Mouse (Mus musculus) cerebellum, postnatal 25 days (tissue): Measurements from ENCODE around the gene Klf12.

ENCODE experiments used
- DNase-seq, 2 experiments: peaks; one replicate each; pipeline ENCODE4 v3.0.0; 2021; ENCODE audit warnings: mixed read lengths in 2 of 2

Klf12 gene

DNA sequence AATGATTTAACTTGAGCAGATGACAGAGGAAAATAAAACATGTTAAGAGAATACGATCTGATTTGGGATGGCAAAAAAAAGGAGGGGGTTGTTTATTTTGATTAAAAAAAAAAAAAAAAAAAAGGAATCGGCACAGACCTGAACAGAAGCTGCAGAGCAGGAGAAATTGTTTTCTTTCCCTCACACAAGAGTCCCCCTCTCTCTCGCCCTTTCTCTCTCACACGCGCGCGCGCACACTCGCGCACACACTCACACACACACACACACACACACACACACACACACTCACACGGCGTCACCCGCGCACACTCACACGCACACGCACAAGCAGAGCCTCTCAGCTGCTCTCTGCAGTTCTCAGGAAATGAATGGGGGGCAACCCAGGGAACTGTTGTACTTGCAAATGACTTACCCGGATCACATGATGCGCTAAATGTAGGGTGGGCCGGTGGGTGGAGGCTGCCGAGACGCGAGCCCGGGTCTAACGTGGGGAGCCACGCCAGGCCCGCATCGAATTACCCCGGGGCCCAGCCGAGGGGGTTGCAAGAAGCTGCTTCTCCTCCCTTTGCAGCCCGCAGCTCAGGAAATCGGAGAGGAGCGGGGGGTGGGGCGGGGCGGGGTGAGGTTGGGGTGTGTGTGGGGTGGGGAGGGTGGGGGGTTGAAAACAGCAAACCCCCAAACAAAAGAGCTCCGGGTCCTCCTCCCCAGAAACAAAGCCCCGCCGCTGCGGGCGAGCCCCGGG is at the start of gene Klf12:
Klf12 (minus strand) TSS at position 561 of the 742 bp plus-strand sequence.
- peak; percentile 74 to 80 for DNase-seq

DNA sequence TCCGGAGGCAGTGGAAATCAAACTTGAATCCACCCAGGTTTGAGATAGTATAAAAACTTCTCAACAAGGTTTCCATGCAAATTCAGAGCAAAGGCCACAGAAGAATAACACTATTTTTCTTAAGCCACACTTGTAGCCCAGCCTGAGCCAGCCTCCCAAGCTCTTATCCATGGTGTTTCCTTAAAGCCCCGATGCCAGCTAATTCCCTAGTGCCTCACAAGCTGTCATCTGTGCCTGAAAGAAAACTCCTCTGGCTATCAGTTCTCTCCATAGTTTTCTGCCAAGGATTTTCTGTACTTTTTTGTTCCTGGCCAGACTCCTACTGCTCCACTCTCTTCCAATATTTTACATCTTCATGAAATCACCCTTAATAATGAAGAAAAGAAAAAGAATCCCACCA is 48.9 kb upstream of the Klf12 start:
- no peak for DNase-seq

DNA sequence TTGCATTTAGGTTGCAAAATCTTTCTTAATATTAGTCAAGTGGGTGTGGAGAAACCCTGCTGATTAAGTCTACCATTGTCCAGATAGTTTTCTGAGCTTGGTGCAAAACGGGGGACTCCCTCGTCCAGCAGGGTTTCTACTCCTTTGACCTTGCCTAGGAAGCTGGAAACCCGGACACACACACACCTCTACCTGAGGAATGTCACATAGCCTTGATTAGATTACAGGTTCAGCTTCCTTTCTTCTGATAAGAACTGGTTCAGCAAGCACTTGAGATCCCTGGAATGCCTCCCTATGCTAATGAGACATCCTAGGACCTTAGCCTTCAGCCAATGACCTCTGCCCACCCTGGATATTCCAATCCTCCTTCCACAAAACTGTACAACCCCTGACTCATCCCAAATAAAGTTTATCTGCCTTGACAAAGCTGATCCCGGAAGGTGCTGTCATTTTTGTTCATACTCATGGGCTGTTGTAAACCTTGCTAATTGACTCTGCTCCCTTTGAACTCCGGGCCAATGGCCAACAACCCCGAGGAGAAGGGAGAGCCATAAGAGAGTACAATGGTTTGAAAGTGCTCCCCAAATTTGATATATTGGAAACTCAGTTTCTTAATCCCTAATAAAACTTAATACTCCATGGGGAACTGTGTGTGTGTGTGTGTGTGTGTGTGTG is 44.3 kb upstream of the Klf12 start:
- no peak for DNase-seq

DNA sequence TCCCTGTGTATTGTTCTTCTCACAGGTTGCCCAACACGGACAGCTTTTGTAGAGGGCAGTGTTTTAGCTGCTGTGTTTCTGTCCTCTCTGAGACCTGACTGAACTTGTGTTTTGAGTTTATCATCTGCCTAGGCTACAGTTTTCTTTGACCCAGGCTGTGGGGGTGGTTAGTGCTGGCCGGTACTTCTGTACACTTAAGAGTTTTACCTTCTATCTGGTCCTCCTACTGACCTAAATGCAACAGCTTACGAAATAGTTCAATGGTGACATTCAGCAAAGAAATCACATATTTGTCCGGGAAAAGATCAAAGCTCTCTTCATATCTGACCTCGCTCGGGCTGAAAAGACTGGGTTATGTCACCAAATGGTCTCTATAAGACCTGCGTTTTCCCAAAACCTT is 39.8 kb upstream of the Klf12 start:
- no peak for DNase-seq

DNA sequence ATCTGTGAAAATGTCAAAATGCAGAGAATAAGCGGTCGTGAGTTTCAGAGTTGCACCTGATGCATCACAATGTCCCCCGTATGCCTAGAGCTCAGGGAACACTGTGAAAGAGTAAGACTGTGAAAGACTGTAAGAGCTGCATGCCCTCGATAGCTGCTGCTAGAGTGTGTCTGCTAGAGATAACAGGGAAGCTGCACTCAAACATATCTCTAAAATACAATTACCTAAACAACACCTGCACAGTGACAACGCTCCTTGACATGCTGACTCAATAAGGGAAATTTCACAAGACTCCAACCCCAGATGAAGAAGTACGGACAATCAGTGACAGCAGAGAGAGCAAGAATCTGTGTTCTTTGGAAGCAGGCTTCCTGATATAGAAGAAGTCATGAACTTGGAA is 37.5 kb upstream of the Klf12 start:
- no peak for DNase-seq

DNA sequence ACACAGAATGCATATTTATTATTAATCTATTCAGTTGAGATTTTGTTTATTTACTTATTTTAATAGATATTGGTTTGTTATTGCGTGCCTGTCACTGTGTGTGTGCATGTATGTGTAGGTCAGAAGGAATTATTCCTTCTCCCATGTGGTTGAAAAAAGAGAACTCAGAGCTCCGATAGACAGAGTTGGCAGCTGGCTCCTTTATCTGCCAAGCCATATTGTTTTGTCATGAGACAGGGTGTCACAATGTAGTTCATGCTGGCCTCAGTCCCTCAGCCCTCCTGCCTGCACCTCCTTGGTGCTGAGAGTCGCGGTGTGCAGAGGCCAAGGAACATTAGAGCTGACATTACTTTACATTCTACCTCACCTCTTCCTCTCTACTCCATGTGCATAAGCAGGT is 32.3 kb upstream of the Klf12 start:
- DNase-seq = no peak

DNA sequence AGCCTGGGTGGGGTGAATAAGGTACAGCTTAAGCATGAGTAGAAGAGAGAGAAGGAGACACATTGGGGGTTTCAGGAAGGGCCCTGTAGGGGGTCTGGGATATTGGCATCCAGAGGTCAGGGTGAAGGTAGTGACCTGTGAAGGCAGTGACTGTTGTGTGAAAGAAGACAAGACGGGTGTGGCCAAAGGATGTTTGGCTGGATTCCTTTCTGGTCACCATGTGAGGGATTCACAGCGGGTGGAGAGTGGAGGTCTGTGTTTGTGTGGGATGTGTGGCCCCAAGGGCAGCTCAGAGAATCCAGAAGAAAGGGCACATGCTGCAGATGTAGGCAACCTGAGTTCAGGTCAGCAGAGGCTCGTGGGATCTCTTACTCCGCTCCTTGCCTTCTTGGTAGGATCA is 29.6 kb upstream of the Klf12 start:
- DNase-seq = no peak

DNA sequence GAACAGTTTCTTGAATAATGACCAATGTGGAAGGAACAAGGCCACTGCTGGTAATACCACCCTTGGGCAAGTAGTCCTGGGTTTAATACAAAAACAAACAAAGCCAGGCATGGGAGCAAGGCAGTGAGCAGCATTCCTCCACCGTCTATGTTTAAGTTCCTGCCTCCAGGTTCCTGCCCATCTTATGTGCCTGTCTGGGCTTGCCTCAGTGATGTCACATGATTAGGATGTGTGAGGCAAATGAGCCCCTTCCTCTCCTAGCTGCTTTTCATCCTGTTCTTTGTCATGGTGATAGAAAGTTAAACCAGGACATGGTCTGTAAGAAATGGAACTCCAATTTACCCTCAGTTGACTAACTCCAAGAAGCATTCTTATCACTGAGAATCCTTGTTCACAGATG is 16.4 kb upstream of the Klf12 start:
- no peak for DNase-seq

DNA sequence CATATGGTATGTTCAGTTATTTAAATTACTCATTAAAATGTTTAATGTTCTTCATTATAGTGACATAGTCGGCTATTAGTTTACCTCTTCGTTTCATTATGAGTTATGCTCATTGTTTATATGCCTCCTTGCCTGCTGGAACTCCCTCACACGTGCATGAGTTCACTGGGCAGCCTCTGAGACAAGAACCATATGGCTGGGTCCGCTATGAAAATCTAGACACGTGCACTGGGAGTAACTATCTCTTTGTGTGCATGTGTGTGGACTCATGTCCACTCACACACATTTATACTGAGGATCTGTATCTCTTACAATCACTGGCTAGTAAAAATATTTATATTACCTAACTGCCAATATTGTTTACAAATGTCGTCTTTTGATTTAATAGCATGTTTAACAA is 14.4 kb upstream of the Klf12 start:
- no peak for DNase-seq

DNA sequence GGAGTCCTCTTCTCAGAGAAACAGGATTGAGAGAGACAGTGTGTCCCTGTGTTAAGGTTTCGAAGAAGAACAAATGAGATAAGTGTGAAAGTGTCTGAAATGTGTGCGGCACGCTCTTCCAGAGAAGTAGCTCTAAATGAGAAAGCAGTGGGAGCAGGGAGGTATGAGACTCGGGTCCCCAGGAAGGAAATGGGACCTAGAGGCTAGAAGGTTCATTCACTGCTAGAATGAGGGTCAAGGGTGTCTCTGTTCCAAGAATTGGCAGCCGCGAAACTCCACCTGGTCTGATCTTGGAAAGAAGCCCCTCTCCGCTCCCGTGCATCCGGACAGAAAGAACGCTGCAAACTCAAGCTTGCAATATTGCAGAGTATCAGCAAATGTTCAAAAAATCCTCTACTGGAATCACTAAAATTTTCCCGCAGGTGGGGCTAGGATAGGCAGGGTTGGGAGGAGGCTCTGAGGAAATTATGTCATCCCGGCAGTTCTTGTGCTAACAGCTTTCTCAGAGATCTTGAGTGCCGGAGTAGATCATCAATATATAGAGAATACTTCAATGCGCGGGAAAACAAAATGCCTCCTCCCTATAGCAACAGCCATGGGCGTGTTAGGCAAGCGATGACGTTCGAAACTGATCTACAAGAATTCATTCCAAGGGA is 2.2 kb upstream of the Klf12 start:
- DNase-seq = peak in 1 of 2 experiments; percentile 25

DNA sequence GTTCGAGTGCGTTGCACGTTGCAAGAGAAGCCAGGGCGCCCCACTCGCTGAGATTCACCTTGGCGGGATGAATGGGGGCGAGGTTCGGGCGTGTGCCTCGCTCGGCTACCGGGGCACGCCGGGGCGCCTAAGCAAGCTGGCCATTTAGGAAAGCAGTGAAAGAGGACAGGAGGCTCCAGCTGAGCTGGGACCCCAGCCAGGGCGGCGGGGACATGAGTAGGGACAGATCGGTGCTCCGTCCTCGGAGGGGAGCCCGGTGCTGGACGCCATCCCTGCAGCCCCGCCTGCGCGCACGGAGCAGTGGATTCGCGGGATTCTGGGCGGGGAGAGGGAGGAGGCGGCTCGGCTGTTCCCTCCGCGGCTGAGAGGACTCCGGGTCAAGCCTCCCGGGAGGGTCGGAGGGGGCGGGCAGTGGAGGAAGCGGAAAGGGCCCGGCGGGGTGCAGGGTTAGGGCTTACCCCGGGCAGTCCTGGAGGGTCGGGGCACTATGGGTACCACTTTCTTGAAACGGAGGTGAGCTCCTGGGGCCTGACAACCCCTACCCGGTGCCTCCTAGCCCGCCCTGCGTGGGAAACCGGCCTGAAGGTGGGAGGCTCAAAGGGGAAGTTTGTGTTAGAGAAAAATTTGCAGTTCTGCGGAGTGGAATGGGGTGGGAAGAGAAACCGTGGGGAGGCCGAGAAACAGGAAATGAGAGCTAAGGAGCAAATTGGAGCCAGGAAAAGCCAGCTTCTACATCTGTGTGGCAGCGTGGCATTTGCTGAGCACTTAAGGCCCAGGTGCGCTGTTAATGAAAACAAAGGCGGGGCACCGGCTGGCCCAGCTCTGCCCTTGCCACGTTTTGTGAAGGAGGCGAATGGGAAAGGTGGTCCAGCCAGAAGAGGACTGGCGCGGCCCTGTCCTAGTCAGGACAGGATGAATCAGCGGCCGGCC is 1.4 kb upstream of the Klf12 start:
- peak; percentile 83 to 87 for DNase-seq

DNA sequence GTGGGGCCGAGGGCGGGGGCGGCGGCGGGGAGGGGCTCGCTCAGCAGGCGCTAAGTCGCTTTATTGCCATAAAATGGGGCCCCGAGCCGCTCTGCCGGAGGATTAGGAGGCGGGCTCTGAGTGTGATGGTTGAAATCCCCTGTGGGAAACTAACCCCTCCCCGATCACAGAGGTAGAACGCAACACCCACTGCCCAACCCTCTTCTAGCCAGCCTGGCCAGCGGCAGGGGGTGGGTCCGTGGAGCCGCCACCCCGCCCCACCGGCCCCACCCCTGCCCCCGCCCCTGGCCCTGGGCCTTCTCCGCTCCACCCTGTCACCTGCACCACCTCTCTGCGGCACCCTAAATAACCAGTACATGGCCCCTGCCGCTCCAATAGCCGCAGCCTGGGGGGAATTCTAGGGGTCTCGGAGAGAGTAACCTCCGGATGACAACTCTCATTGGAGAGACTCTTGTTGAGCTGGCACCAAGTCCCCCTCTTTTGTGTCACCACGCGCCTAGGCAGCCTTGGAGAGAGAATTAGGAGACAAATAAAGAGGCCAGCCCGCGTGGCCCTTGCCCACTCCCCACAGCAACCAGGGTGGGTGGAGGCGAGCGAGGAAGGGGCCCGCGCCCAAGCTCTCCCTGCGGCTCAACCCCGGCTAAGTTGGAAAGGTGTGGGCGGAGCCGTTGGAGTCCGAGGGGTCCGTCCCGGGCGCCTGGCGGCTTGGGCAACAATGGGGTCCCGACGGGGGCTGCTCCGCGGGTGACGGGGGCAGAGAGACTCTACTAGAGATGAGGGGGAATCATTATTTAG is 579 bp upstream of the Klf12 start:
- DNase-seq = peak; percentile 72 to 77

DNA sequence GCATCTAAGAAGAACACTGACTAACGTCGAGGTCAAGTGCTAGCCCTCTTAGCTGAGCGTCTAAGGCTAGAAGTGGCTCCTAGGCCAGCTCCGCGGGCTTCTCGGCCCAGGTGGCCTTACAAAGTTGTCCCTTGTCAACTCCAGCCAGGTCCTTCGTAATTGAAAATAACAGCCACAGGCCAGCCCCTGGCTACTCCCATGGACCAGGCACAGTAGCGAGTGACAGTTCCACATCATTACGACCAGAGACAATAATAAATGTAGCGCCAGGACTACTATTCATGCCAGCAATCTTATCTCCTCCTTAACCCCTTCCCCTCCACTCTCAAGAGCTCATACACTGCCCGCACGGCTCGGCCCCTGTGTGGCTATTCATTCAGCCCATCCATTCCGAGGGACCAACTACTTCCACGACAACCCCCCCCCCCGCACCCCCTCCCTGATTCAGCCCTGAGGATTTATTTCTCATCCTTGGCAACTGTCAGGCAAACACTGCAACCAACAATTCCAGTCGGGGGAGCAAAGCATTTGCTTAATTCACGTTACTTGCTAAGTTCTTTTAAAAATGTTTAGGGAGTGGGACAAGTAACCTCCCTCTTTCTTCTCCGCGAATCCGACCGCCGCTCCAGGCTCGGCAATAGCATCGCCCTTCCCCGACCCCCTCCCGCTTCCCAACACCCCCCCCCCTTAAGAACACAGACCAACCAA is 914 bp downstream of the Klf12 start:
- DNase-seq = peak; percentile 33 to 37

DNA sequence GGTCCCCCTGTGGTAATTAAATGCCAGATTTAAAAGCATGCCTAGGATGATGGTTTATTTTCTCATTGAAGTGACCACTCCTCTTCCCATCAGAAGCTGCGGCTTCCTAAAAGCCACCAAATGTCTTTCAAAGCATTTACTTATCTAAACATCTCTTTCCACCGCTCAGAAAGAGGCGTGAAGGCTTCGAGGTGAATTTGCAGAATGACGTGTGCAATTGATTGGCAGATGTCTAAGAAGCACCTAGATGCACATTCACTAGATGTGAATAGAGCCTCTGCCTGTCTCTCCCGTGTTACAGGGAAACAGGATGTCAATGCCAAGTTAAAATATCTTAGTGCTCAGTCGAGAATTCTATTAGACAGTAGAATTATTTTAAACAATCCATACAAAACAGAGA is 1.8 kb downstream of the Klf12 start:
- DNase-seq = no peak

DNA sequence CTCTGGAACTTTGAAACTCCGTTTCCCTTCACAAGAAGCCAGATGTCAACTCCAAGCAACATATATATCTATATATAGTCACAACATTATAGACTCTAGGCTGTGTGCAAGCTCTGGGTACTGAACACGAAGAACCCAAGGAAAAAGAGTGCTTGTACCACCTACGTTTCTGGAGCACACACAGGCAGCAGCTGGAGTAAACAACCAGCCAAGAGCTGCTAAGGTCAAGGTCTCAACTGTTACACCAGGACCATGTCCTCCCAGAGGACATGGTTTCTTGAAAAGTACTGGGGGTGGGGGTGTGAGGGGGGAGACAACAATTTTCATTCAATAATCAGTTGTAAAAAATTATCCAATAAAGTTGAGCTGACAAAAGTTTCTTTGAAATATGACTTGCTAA is 2.7 kb downstream of the Klf12 start:
- no peak for DNase-seq

DNA sequence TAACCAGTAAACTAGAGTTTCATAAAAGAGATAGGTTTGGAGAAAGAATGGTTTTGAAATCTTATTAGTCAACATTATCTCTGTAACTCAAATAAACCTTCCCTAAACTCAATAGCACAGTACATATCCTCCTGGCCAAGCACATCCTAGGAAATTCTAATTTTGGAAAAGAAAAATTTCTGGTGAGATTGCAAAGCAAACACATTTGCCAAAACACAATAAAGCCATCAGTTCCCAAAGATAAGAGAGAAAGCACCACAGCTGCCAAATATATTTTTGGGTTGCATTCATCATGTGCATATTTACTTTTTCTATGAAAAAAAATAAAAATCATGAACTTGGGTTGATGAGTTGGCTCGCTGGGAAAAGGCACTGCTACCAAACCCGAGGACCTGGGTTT is 10.3 kb downstream of the Klf12 start:
- no peak for DNase-seq

DNA sequence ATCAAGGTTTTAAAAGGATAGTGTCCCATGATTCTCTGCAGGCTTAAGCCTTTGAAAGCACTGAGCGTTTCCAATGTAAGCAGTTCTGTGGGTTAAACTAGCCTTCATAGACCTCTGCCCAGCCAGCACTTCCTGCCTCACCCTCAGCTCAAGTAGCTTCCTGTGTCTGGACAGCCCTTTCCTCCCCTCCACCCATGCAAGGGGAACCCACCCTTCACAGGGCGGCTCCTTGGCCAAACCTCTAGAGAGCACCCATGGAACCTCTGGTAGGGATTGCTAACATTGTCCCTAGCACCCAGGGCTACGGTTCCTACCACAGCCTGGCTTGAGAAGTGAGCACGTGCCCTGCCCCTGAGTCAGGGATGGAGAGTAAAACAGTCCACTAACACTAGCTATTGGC is 23.9 kb downstream of the Klf12 start:
- DNase-seq = no peak

DNA sequence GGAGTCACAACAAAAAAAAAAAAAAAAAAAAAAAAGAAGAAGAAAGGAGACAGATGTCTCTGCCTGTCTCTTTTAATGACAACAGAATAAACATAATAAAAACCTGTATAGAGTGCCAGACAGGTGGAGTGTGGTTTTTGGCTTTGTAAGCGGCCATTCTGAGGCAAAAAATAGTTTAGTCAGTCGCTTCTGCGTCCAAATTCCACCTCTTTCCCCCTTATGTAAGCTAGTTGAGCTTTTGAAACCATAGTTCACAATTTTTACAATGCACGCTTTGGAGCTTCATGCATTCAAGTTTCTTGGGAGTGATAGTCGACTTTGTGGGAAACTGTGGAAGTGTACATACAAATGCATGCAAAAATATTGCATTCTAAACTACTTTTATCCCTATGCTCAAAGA is 41.4 kb downstream of the Klf12 start:
- no peak for DNase-seq

DNA sequence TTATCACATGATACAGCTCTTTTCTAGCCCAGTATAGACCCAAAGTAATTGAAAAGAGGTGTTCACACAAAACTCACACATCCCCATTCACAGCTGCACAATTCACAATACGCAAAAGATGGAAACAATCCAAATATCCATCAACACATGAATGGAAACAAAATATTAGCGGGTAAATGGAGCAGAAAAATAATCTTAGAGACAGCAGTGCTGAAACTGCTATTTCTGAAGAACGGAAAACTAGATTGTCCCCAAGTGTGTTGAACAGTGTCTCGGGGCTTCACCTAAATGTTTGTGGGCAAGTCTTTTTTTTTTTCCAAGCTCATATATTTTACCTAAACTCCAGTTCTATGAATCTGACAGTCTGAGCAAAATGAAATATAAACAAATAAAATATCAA is 44.6 kb downstream of the Klf12 start:
- no peak for DNase-seq

DNA sequence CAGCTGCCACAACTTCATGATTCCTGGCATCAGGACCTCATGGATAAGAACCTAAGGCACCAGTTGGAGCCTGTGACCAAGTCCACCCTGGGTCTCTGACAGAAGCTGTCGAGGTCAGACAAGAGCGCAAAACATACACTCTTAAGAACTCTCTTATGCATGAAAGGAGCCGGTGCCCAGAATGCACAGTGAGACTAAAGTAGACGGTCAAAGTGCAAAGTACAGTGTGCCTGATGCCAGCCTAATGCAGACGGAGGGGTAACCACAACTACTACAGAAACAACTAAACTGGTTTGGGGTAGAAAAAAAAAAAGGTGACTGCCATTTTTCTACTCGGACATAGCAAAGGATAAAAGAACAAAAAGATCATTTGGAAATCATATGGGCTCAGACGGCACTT is 47.7 kb downstream of the Klf12 start:
- no peak for DNase-seq

DNA sequence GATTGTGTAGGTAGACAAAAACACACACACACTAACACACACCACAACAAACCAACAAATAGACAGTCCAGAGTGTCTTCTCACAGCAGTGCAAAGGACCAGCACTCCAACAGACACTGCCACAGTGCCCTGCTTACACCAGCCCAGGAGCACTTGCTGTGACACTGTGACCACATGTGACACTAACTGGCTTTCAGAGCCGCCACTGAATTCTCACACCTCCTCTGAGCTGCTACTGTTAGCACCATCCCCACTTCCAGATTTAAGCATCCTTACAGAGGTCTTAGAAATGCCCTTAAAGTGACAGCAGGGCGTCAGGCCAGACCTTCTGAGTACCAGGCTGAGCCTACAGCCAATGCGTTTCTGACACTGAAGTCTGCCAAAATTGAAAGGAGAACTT is 48.7 kb downstream of the Klf12 start:
- no peak for DNase-seq

DNA sequence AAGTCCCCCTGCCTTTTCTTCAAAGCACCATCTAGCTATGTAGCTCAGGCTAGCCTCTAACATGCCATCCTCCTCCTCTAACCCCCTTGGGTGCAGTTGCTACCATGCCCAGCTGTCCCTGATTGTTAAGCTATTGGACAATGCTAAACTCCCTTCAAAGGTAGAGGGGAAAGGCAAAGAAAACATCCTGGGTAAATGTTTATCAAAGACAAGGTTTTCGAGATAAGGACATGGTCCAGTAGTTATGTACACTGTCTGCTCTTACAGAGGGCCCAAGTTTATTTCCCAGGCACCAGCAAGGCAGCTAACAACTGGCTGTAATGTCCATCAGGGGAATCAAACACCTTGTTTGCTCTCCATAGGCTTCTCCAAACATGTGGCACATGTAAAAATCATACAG is 53.1 kb downstream of the Klf12 start:
- DNase-seq = no peak
